Mouse (Mus musculus) cerebellum, adult 8-10 months (tissue): ENCODE results near the gene Tnk1.

Experiments
- DNase-seq: peaks from one replicate; pipeline ENCODE4 v3.0.0; 2022

Gene Tnk1

GRCm38 (mm10) chr11:69858113-69858998 lies at the start of gene Tnk1:
Tnk1 (minus strand) TSS chr11:69858730.
- no peak for DNase-seq

GRCm38 (mm10) chr11:69904311-69904710 lies 45.8 kb upstream of the Tnk1 start:
- no peak for DNase-seq

DNA sequence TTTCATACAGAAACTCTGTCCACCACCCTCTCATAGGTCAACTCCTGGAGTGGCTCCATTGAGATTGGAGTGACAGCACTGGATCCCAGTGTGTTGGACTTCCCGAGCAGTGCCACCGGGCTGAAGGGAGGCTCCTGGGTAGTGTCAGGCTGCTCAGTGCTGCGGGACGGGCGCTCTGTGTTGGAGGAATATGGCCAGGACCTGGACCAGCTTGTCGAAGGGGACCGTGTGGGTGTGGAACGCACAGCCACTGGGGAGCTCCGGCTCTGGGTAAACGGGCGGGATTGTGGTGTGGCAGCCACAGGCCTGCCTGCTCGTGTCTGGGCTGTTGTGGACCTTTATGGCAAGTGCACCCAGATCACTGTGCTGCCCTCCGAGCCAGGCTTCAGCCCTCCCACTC lies 44.4 kb upstream of the Tnk1 start:
- DNase-seq, result no peak

DNA sequence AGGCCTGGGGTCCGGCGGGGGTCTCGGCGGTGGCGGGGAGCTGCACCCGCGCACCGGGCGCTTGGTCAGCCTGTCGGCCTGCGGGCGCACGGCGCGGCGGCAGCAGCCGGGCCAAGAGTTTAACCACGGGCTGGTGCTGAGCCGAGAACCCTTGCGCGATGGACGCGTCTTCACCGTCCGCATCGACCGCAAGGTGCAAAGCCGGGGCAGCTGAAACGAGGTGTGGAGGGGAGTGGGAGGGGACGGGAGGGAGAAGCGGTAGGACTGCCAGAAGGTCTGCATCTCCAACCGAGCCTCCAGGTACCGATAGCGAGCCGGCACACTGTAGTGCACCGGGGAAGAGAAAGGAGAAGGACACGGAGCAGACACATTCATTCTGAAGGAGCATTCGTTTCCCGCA lies 43.5 kb upstream of the Tnk1 start:
- no peak for DNase-seq

- DNase-seq, result peak; percentile 93
These were observed 42.9 kb upstream of the Tnk1 start for GRCm38 (mm10) chr11:69901406-69901846.

GRCm38 (mm10) chr11:69900471-69901405 lies 42.2 kb upstream of the Tnk1 start, which contains the start of the genes 2810408A11Rik and Neurl4:
2810408A11Rik (minus strand) TSS chr11:69900987.
Neurl4 (plus strand) TSS chr11:69901072.
- peak; percentile 84 for DNase-seq

GRCm38 (mm10) chr11:69899870-69900269 lies 41.3 kb upstream of the Tnk1 start:
- DNase-seq, result no peak

DNA sequence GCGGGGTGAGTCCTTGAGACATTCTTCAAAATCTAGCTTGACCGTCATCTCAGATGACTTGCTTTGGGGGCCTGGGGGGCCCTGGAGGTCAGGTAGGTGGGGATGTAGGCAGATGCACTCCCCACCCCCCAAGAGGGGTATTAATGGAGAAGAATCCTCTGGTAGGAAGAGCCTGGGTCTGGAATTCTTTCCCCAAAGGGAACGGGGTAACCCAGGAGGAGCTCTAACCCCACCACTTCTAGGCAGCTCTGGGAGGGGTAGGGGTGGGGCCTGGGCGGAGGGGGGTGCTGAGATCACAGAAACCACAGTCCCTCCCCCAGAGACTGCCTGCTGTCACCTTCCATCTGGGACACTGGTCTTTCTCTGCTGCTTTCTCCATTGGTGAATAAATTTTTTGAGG lies 36.8 kb upstream of the Tnk1 start, which contains the start of gene Acap1:
Acap1 (minus strand) TSS at position 249 of the 400 bp plus-strand sequence.
- no peak for DNase-seq

GRCm38 (mm10) chr11:69894671-69895070 lies 36.1 kb upstream of the Tnk1 start:
- no peak for DNase-seq

DNA sequence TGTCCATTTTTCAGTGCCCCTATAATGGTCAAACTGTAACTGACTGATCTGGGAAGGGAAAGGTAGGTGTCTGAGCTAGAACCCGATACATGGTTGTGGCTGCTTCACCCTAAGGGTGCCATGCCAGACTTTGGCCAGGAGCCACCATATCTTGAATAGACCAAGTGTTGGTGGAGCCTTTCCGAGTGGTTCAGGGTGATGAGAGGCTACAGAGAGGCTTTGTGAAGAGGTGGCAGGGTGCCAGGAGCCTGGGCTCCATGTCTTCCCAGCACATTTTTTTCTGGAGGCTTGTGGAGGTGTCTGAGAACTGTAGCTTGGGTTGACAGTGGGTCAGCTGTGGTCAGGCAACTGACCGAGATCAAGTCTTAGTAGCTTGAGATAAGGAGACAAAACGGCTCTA lies 33.0 kb upstream of the Tnk1 start:
- DNase-seq, result no peak

DNA sequence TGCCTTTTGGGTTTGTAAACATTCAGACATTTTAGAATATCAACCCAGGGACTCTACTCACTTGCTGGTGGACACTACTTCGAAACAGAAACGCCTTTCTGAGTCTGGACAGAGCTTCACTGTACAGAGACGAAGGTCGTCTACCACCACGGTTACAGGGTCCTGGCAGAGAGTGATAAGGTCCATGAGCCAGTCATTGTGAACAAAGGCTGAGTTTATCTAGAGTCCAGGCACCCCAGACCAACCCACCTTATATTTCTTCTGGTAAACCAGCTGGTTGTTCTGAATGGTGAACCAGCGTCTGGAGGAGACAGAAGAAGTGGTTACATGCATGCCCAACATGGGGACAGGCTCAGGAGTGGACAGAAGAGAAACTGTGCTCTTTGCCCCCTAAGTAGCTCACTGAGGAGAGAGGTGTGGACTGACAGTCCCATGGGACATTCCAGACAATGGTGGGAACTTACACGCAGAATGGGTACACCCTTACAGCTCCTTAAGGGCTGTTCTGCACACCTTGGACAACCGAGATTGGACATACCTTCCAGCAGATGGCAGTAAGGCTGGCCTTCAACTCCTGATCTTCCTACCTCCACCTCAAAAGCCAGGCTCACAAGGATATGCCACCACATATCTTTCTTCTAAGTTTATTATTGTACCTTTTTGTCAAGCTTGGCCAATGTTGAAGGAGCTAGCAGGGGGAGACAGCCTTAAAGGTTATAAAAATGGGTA lies 28.5 kb upstream of the Tnk1 start:
- no peak for DNase-seq

DNA sequence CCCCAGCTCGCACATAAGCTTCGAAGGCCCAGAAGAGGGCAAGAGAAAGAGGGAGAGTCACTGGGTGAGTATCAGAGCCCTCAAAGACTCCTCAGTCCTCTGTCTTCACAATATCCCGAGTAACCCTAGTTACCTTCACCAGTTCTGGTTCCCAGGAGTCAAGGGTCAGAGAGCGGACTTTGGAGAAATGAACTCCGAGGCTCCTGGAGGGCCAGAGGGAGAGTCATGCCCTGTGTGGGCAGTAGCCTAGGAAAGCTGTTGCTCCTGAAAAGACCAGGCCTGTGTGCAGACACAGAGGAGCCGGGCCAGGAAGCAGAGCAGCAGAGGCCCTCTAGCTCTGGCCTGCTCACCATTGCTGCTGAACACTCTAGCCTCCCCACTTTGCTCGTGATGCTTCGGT lies 26.1 kb upstream of the Tnk1 start:
- DNase-seq, result no peak

- no peak for DNase-seq
These were observed 25.7 kb upstream of the Tnk1 start for GRCm38 (mm10) chr11:69884240-69884639.

- no peak for DNase-seq
These were observed 25.1 kb upstream of the Tnk1 start for GRCm38 (mm10) chr11:69883527-69884151.

GRCm38 (mm10) chr11:69883066-69883465 lies 24.5 kb upstream of the Tnk1 start:
- DNase-seq, result no peak

DNA sequence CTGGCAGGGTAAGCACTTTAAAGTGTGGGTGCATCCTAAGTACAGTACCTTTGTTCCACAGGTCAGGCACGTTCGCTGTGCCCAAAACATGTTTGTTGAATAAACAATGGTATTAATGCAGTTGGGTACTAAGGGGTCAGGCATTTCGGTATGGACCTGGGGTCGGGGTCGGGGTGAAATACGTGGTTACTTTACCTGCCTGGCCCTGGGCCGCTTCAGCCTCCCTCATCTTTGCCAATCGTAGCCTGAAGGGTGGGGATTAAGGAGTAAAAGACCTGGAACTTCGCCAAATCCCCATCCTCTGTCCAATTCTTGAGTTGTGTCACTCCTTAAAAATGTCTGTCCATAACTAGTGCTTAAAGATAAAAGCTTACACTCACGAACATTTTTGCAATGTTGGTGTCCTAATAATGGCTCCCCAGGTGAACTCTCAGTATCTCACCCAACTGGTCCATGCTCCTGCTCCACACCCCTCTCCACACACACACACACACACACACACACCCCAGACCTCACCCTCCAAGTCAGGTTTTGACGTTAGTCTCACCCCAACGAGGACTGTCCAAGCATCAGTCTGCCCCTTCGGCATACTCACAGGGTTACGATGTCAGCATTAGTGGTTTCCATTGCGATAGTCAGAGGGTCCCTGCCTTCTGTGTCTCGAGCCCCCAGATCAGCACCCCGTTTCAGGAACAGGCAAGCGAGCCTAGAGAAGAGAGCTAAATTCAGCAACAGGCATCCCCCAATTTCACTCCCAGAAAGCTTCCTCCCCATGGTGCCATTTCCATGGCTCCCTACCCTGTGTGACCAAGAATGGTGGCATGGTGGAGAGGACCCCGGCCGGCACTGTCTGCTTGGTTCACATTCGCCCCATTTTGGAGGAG lies 23.5 kb upstream of the Tnk1 start:
- no peak for DNase-seq

DNA sequence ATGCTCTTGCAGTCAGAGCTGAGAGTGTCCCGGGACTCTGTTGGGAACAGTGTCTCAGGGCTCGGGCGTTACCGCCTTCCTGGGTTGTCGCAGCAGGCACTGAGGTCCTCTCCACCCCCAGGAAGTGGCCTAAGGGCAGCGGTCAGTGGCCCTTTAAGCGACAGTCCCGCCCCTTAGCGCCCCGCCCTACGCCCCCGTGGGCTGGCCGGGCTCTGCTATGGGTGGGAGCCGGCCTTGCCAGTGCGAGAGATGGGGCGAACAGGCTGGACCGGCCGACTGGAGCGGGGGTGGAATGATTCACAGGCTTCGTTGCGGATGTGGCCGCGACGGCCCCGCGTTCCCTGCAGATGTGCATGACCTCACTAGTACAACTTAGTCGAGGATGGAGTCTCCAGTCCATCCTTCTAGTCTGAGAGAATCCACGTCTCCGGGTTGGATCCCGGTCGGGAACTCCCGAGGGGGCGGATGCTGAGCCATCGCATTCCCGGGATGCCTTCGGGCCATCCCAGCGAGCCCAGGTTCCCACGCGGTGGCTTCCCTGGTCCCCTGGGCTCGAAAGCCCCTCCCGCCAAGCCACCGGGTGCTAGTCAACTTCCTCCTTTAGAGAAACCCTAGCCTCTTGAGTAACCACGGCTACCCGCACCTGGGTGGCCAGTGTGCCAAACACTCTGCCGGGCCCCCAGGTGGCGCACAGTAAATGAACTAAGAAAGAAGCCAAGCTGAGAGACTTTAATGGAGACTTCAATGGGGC lies 22.5 kb upstream of the Tnk1 start, which contains the start of gene Kctd11:
Kctd11 (minus strand) TSS at position 554 of the 751 bp plus-strand sequence.
- peak; percentile 70 for DNase-seq

DNA sequence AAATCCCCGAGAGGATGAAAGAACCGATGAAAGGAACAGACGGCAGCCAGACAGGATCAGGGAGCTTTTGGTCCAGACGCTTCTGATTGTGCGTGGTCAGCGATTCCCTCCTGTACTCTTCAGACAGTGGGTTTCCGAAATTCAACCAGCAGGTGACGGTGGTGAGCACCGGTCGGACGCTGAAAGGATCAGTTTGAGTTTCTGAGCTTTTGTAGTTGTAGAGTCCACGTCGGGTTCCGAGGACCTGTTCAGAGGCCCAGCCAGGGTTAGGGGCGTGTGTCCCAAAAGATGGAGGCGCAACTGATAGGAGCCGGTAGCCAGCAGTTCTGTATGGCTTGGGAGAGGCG lies 21.9 kb upstream of the Tnk1 start:
- peak; percentile 48 for DNase-seq

DNA sequence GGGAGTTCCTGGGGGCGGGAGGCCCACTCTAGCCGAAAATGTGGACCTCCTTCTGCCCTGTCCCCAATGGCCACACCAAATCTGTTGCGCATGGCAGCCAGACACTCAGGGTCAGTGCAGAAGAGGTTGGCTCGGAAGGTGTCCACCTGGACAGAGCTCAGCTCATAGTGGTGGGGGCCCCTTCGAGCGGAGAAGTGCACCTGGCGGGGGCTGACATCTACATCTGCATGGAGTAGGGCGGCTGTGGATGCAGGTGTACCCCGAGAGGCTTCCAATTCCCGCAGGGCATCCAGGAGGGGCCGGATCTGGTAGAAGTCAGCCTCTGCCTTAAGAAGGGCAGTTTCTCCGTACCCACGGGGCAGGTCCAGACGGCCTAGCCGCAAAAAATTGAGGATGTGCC lies 21.2 kb upstream of the Tnk1 start:
- no peak for DNase-seq

- no peak for DNase-seq
These were observed 20.4 kb upstream of the Tnk1 start for GRCm38 (mm10) chr11:69878952-69879351.
